Mouse (Mus musculus) hindbrain, embryonic 11.5 days (tissue): ENCODE measurements around the gene Ankfn1. TPM values are rescaled to one million over a fixed set of nuclear protein-coding genes. Genes with fewer than 3 reads are reported as not detected.
A peak's percentile ranks its signal among the peaks of the same experiment; 100 is the strongest.

Experiments used
- ATAC-seq: fragments of 200-750 bp; cut with Nextera tagmentation; 2 replicates; pipeline ENCODE4 v1.8.0; 2017; ENCODE audit warnings: mild to moderate bottlenecking, moderate TSS enrichment, moderate library complexity; ENCODE audit not compliant: low FRiP score
- DNase-seq: peaks from one replicate; pipeline ENCODE4 v3.0.0-alpha.2; 2015; ENCODE audit warnings: low spot score
- H3K27ac ChIP-seq: fragments of 300-500 bp; sonication (generic); 2 replicates; pipeline ENCODE4 v1.5.1; 2014; ENCODE audit warnings: mild to moderate bottlenecking, low read depth, low read length
- H3K27me3 ChIP-seq: fragments of 300-500 bp; sonication (generic); 2 replicates; pipeline ENCODE4 v1.6.1; 2014; ENCODE audit warnings: mild to moderate bottlenecking, low read length, moderate library complexity, mixed read lengths; ENCODE audit not compliant: control insufficient read depth, insufficient read depth
- H3K36me3 ChIP-seq: fragments of 300-500 bp; sonication (generic); 2 replicates; pipeline ENCODE4 v1.6.1; 2014; ENCODE audit warnings: mild to moderate bottlenecking, low read length, moderate library complexity, mixed read lengths; ENCODE audit not compliant: control insufficient read depth, insufficient read depth
- H3K4me1 ChIP-seq: fragments of 300-500 bp; sonication (generic); replicated peaks from 2 replicates; pipeline ENCODE4 v1.6.1; 2014; ENCODE audit warnings: low read length, mixed read lengths; ENCODE audit not compliant: control insufficient read depth, insufficient read depth
- H3K4me2 ChIP-seq: fragments of 300-500 bp; sonication (generic); replicated peaks from 2 replicates; pipeline ENCODE4 v1.6.1; 2014; ENCODE audit warnings: mild to moderate bottlenecking, low read depth, low read length
- H3K4me3 ChIP-seq: fragments of 300-500 bp; sonication (generic); 2 replicates; pipeline ENCODE4 v1.5.1; 2014; ENCODE audit warnings: low read depth, low read length
- H3K9ac ChIP-seq: fragments of 300-500 bp; sonication (generic); 2 replicates; pipeline ENCODE4 v1.6.1; 2014; ENCODE audit warnings: low read depth, low read length
- H3K9me3 ChIP-seq: fragments of 300-500 bp; sonication (generic); 2 replicates; pipeline ENCODE4 v1.6.1; 2016; ENCODE audit warnings: low read length; ENCODE audit not compliant: control insufficient read depth
- WGBS: fragments of 180-500 bp; shearing (Covaris S2); extraction: QIAGEN DNeasy Blood & Tissue Kit; methylation state at CpG from one replicate; pipeline ENCODE4 v1.1.7; 2014; 5-methylcytosine and 5-hydroxymethylcytosine counted together
- polyA plus RNA-seq: library from polyadenylated mRNA; unstranded; fragments of >200 nt; fragmentation: Nextera tagmentation; extraction: Ambion mirVana; gene quantifications from 2 replicates; pipeline ENCODE4 v1.2.1, GENCODE M21; 2014

Ankfn1 gene
- polyA plus RNA-seq, 1 experiment from 2014 or later: 2.1 TPM

- H3K27ac ChIP-seq: no peak overlapping the region
- DNase-seq (no peak), ATAC-seq (no peak)
- no peaks in the 10 kb centered on the region for H3K27me3 ChIP-seq
- H3K4me1 ChIP-seq: no peaks in the 10 kb centered on the region
- no peaks in the 10 kb centered on the region for H3K36me3 ChIP-seq
- H3K4me3 ChIP-seq: no peak overlapping the region
- no peaks in the 10 kb centered on the region for H3K9me3 ChIP-seq
- H3K9ac ChIP-seq: no peak overlapping the region
- H3K4me2 ChIP-seq: no peak overlapping the region
- 84% methylated on average over 3 of the region's 3 CpGs for WGBS
Observed at GRCm38 (mm10) chr11:89774913-89775312, 2.5 kb downstream of the Ankfn1 start.

- H3K4me1 ChIP-seq: no peaks in the 10 kb centered on the region
- H3K4me2 ChIP-seq: no peak overlapping the region
- H3K27ac ChIP-seq: no peak overlapping the region
- H3K9ac ChIP-seq: no peak overlapping the region
- no peaks in the 10 kb centered on the region for H3K9me3 ChIP-seq
- WGBS: 92% methylated on average over 2 of the region's 2 CpGs
- DNase-seq: no peak
- H3K27me3 ChIP-seq: no peaks in the 10 kb centered on the region
- H3K36me3 ChIP-seq: no peaks in the 10 kb centered on the region
- no peak for ATAC-seq
- no peak overlapping the region for H3K4me3 ChIP-seq
Observed at GRCm38 (mm10) chr11:89772941-89773340, 4.5 kb downstream of the Ankfn1 start.

- Histone ChIP-seq H3K27ac (no peak overlapping the region), H3K27me3 (no peaks in the 10 kb centered on the region), H3K4me1 (no peaks in the 10 kb centered on the region), H3K36me3 (no peaks in the 10 kb centered on the region), H3K9ac (no peak overlapping the region), H3K9me3 (no peaks in the 10 kb centered on the region), H3K4me2 (no peak overlapping the region), H3K4me3 (no peak overlapping the region)
- DNase-seq (no peak), ATAC-seq (no peak)
- WGBS: 68% methylated on average over 2 of the region's 2 CpGs
Observed at GRCm38 (mm10) chr11:89765770-89766148, 11.7 kb downstream of the Ankfn1 start.

- no peak overlapping the region for H3K27ac ChIP-seq
Observed at GRCm38 (mm10) chr11:89765014-89765769, 12.3 kb downstream of the Ankfn1 start.

GRCm38 (mm10) chr11:89733973-89734693 is 43.3 kb downstream of the Ankfn1 start:
- H3K27ac ChIP-seq: no peak overlapping the region
- no peak for DNase-seq

More at GRCm38 (mm10) chr11:89765014-89765769, 12.3 kb downstream of the Ankfn1 start:
- H3K4me2 ChIP-seq: no peak overlapping the region
- no peaks in the 10 kb centered on the region for H3K4me1 ChIP-seq
- ATAC-seq (no peak), DNase-seq (no peak)
- H3K4me3 ChIP-seq: no peak overlapping the region
- no peaks in the 10 kb centered on the region for H3K36me3 ChIP-seq
- H3K27me3 ChIP-seq: no peaks in the 10 kb centered on the region
- WGBS: 60% methylated on average over 2 of the region's 2 CpGs
- no peak overlapping the region for H3K9ac ChIP-seq
- no peaks in the 10 kb centered on the region for H3K9me3 ChIP-seq

GRCm38 (mm10) chr11:89733526-89733925 is 43.9 kb downstream of the Ankfn1 start:
- Histone ChIP-seq H3K27me3 (no peaks in the 10 kb centered on the region), H3K4me3 (no peak overlapping the region), H3K9ac (no peak overlapping the region), H3K27ac (no peak overlapping the region), H3K36me3 (no peaks in the 10 kb centered on the region), H3K9me3 (no peaks in the 10 kb centered on the region), H3K4me2 (no peak overlapping the region), H3K4me1 (no peaks in the 10 kb centered on the region)
- no peak for ATAC-seq
- WGBS: 87% methylated on average over 7 of the region's 7 CpGs
- no peak for DNase-seq

More at GRCm38 (mm10) chr11:89733973-89734693, 43.3 kb downstream of the Ankfn1 start:
- no peaks in the 10 kb centered on the region for H3K36me3 ChIP-seq
- H3K9ac ChIP-seq: no peak overlapping the region
- no peak for ATAC-seq
- no peaks in the 10 kb centered on the region for H3K9me3 ChIP-seq
- WGBS: 83% methylated on average over 10 of the region's 10 CpGs
- no peaks in the 10 kb centered on the region for H3K4me1 ChIP-seq
- H3K4me3 ChIP-seq: no peak overlapping the region
- H3K4me2 ChIP-seq: no peak overlapping the region
- H3K27me3 ChIP-seq: no peaks in the 10 kb centered on the region

GRCm38 (mm10) chr11:89720847-89721246 is 56.6 kb downstream of the Ankfn1 start:
- Histone ChIP-seq H3K36me3 (no peaks in the 10 kb centered on the region), H3K27ac (no peak overlapping the region), H3K4me1 (no peaks in the 10 kb centered on the region), H3K27me3 (no peaks in the 10 kb centered on the region), H3K9me3 (no peaks in the 10 kb centered on the region), H3K4me2 (no peak overlapping the region), H3K4me3 (no peak overlapping the region), H3K9ac (no peak overlapping the region)
- ATAC-seq (no peak), DNase-seq (peak; percentile 90)
- 17% methylated on average over 5 of the region's 5 CpGs for WGBS

GRCm38 (mm10) chr11:89718491-89718982 is 58.9 kb downstream of the Ankfn1 start:
- no peak for ATAC-seq
- DNase-seq: no peak
- H3K4me1 ChIP-seq: no peaks in the 10 kb centered on the region
- no peaks in the 10 kb centered on the region for H3K9me3 ChIP-seq
- no peak overlapping the region for H3K4me2 ChIP-seq
- no peaks in the 10 kb centered on the region for H3K27me3 ChIP-seq
- 89% methylated on average over 14 of the region's 14 CpGs for WGBS
- H3K36me3 ChIP-seq: no peaks in the 10 kb centered on the region
- no peak overlapping the region for H3K27ac ChIP-seq
- no peak overlapping the region for H3K9ac ChIP-seq
- no peak overlapping the region for H3K4me3 ChIP-seq
